Mouse (Mus musculus): ENCODE measurements around the gene Sez6l. TPM values are rescaled to one million over a fixed set of nuclear protein-coding genes. Genes with fewer than 3 reads are reported as not detected.

Gene Sez6l
- total and polyA plus RNA-seq, 3 experiments, result 0.08 to 0.25 (median 0.09) TPM

DNA sequence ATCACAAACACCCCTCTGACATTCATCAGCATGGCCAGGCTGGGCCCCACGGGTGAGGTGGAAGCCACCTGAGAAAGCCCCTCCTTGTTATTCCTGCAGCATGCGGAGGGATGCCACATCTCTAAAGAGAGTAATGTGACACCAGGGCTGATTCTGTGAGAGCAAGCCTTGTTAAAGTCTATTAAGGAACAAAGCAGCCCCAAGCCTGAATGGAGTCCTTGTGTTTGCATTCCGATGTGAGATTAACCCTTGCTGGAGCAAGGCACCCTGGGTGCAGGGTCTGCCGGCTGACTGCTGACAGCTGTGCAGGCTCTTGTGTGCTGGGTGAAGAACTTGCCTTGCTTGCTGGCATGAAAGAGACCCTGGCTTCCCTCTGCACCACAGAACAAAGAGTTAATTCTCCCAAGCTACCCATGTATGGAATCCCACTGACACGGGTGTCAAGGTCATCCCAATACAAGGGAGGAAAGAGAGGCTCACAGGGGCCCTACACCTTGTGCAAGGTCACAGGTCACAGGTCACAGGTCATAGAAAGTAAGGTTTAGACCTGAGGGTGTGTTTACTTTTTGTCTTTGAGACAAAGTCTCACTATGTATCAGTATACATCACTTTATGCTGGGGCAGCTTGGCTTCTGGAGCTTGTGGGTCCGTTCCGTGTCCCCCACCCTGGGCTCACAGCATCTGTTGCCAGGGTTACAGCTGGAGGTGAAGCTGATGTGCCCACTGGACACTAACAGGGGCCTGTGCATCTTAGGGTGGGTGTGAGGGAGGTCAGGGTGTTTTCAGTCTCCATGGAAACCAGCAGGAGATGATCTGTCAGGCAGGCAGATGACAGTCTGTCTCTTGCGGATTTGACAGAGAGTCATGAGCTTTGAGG is 55.9 kb downstream of the Sez6l start:
- no peak for DNase-seq
- Histone ChIP-seq H3K27me3 (ENCODE audit: control insufficient read depth, insufficient read depth, low read length) (peaks cover 5% of the 10 kb centered on the region; the same call in 1 of the 2 replicates), H3K9ac (ENCODE audit: low read depth, low read length) (no peak overlapping the region), H3K27ac (no peak overlapping the region), H3K4me1 (ENCODE audit: control insufficient read depth, insufficient read depth, low read length) (no peaks in the 10 kb centered on the region), H3K4me3 (no peak overlapping the region), H3K36me3 (ENCODE audit: control insufficient read depth, insufficient read depth, low read length) (no peaks in the 10 kb centered on the region), H3K79me2 (replicated peaks; ENCODE audit: control insufficient read depth, insufficient read depth, low read length) (no peaks in the 10 kb centered on the region)
- WGBS, result 28% methylated on average over 8 of the region's 8 CpGs
- intact Hi-C loops (cut with DNase I), result no loop called here
- TF ChIP-seq CTCF (IDR thresholded peaks at IDR 0.05), result no peak
- no peak for TF ChIP-seq EP300 (IDR thresholded peaks at IDR 0.05; ENCODE audit: insufficient read depth, low read depth, low read length)
- no peak for TF ChIP-seq POLR2A (IDR thresholded peaks at IDR 0.05; ENCODE audit: insufficient read depth, low read depth, low read length)

DNA sequence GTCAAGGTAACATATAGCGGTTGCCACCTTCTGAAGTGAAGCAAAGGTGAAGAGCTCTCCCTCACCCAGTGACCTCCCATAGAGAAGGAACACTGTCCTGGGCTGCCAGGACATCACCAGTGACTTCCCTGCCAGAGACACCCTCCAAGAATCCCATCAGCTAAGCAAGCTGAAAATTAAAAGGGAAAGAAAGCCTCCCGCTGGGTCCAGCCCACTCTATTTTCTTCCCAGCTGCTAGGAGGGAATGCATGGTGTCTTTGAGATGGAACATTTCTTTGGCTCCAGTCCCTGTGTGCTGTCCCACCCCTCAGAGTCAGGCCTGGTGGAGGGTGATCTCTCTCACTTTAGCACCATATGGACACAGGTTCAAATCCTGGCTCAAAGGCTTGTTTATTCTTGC is 58.2 kb downstream of the Sez6l start:
- no peak overlapping the region for H3K4me3 ChIP-seq
- H3K27me3 ChIP-seq (ENCODE audit: control insufficient read depth, insufficient read depth, low read length), result peaks cover 5% of the 10 kb centered on the region; the same call in 1 of the 2 replicates
- H3K27ac ChIP-seq, result no peak overlapping the region
- DNase-seq, result no peak
- 72% methylated on average over 2 of the region's 2 CpGs for WGBS
- H3K4me1 ChIP-seq (ENCODE audit: control insufficient read depth, insufficient read depth, low read length), result no peaks in the 10 kb centered on the region
- intact Hi-C loops (cut with DNase I), result no loop called here
- no peaks in the 10 kb centered on the region for H3K79me2 ChIP-seq (replicated peaks; ENCODE audit: control insufficient read depth, insufficient read depth, low read length)
- TF ChIP-seq POLR2A (IDR thresholded peaks at IDR 0.05; ENCODE audit: insufficient read depth, low read depth, low read length) (no peak), CTCF (IDR thresholded peaks at IDR 0.05) (no peak), EP300 (IDR thresholded peaks at IDR 0.05; ENCODE audit: insufficient read depth, low read depth, low read length) (no peak)
- H3K9ac ChIP-seq (ENCODE audit: low read depth, low read length), result no peak overlapping the region
- H3K36me3 ChIP-seq (ENCODE audit: control insufficient read depth, insufficient read depth, low read length), result no peaks in the 10 kb centered on the region

DNA sequence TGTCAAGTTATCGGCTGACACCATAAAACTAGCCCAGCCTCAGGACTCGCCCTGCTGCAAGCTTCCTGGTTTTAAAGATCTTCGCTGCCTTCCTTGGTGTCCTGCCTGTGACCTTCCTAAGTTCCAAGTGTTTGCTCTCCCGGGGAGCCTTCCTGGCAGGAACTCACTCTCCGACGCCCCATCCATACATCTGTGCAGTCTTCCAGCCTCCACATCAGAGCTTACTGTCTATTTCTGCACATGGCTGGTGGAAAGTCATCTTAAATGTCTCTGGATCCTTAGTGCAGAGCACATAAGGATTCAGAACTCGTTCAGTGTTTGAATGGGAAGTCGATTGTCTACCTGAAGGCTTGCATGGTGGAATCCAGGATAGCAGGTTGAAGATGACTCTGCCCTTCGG is 59.5 kb downstream of the Sez6l start:
- Histone ChIP-seq H3K27ac (no peak overlapping the region), H3K4me3 (no peak overlapping the region), H3K79me2 (replicated peaks; ENCODE audit: control insufficient read depth, insufficient read depth, low read length) (no peaks in the 10 kb centered on the region), H3K27me3 (ENCODE audit: control insufficient read depth, insufficient read depth, low read length) (peaks cover 5% of the 10 kb centered on the region; the same call in 1 of the 2 replicates), H3K4me1 (ENCODE audit: control insufficient read depth, insufficient read depth, low read length) (no peaks in the 10 kb centered on the region), H3K36me3 (ENCODE audit: control insufficient read depth, insufficient read depth, low read length) (no peaks in the 10 kb centered on the region), H3K9ac (ENCODE audit: low read depth, low read length) (no peak overlapping the region)
- no peak for DNase-seq
- intact Hi-C loops (cut with DNase I), result no loop called here
- 80% methylated on average over 9 of the region's 9 CpGs for WGBS
- TF ChIP-seq EP300 (IDR thresholded peaks at IDR 0.05; ENCODE audit: insufficient read depth, low read depth, low read length) (no peak), CTCF (IDR thresholded peaks at IDR 0.05) (no peak), POLR2A (IDR thresholded peaks at IDR 0.05; ENCODE audit: insufficient read depth, low read depth, low read length) (no peak)

DNA sequence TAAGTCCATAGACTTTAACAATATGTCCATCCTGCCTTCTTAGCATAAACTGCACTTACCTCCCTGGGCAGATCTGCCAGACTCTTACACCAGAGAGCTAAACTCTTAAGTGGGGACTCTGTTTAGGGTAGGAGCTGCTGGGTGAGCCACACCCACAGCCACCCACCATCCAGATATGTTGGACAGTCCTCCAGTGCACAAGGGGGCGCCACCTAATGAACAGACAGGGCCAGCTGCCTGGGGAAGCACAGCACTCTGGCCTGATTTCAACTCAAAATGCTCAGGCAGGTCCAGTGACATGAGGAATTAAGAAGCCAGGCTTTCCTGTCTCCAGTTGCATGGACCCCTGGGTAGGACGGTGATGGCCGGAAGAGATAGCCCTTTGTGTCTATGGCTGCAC is 60.5 kb downstream of the Sez6l start:
- Histone ChIP-seq H3K9ac (ENCODE audit: low read depth, low read length) (no peak overlapping the region), H3K79me2 (replicated peaks; ENCODE audit: control insufficient read depth, insufficient read depth, low read length) (no peaks in the 10 kb centered on the region), H3K4me1 (ENCODE audit: control insufficient read depth, insufficient read depth, low read length) (no peaks in the 10 kb centered on the region), H3K27me3 (ENCODE audit: control insufficient read depth, insufficient read depth, low read length) (peaks cover 5% of the 10 kb centered on the region; the same call in 1 of the 2 replicates), H3K27ac (no peak overlapping the region), H3K36me3 (ENCODE audit: control insufficient read depth, insufficient read depth, low read length) (no peaks in the 10 kb centered on the region), H3K4me3 (no peak overlapping the region)
- intact Hi-C loops (cut with DNase I), result no loop called here
- DNase-seq, result no peak
- TF ChIP-seq POLR2A (IDR thresholded peaks at IDR 0.05; ENCODE audit: insufficient read depth, low read depth, low read length) (no peak), CTCF (IDR thresholded peaks at IDR 0.05) (0 out of 2 replicates have a peak, but pooled peaks have one; percentile 7), EP300 (IDR thresholded peaks at IDR 0.05; ENCODE audit: insufficient read depth, low read depth, low read length) (no peak)
- WGBS, result 90% methylated on average over 3 of the region's 3 CpGs

DNA sequence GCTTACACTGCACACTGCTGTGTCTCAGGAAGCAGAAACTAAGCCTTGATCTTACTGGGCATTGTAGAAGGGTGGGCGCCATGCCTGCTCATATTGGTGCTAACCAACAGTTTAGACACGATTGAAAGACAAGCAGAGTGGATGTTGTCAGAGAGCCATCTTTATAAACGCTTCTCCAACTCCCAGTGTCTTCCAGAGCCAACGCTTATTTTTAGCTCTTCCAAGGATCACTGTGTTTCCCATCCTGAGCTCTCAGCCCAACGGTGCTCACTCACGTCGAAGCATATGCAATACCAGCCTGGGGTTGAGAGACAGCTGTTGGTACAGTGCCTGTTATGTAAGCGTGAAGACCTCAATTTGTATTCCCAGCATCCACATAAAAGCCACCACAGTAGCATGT is 66.6 kb downstream of the Sez6l start:
- DNase-seq, result no peak
- H3K4me1 ChIP-seq (ENCODE audit: control insufficient read depth, insufficient read depth, low read length), result no peaks in the 10 kb centered on the region
- H3K79me2 ChIP-seq (replicated peaks; ENCODE audit: control insufficient read depth, insufficient read depth, low read length), result no peaks in the 10 kb centered on the region
- no peaks in the 10 kb centered on the region for H3K36me3 ChIP-seq (ENCODE audit: control insufficient read depth, insufficient read depth, low read length)
- H3K9ac ChIP-seq (ENCODE audit: low read depth, low read length), result no peak overlapping the region
- H3K27me3 ChIP-seq (ENCODE audit: control insufficient read depth, insufficient read depth, low read length), result no peaks in the 10 kb centered on the region
- 64% methylated on average over 8 of the region's 8 CpGs for WGBS
- H3K4me3 ChIP-seq, result no peak overlapping the region
- no peak overlapping the region for H3K27ac ChIP-seq
- TF ChIP-seq CTCF (IDR thresholded peaks at IDR 0.05) (no peak), POLR2A (IDR thresholded peaks at IDR 0.05; ENCODE audit: insufficient read depth, low read depth, low read length) (no peak), EP300 (IDR thresholded peaks at IDR 0.05; ENCODE audit: insufficient read depth, low read depth, low read length) (no peak)
- intact Hi-C loops (cut with DNase I), result no loop called here

DNA sequence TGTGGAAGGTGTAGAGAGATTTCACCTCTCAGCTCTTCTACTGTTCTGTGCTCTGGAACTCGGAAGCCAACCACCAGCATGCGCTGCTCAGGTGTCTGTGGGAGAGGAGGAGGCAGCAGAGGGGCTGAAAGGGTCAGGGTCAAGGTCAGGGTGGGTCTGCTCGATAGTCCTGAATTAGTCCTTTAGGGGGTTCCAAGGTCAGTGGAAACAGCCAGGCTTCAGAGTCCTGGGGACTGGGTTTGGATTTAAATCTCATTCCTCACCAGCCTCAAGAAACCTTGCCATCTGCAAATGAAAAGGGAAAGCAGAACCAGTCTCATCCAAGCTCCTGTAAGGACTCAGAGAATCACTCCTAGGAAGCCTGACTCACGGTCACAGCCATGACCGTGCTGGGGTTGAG is 67.1 kb downstream of the Sez6l start:
- Histone ChIP-seq H3K4me3 (no peak overlapping the region), H3K4me1 (ENCODE audit: control insufficient read depth, insufficient read depth, low read length) (no peaks in the 10 kb centered on the region), H3K27ac (no peak overlapping the region), H3K79me2 (replicated peaks; ENCODE audit: control insufficient read depth, insufficient read depth, low read length) (no peaks in the 10 kb centered on the region), H3K27me3 (ENCODE audit: control insufficient read depth, insufficient read depth, low read length) (no peaks in the 10 kb centered on the region), H3K36me3 (ENCODE audit: control insufficient read depth, insufficient read depth, low read length) (no peaks in the 10 kb centered on the region), H3K9ac (ENCODE audit: low read depth, low read length) (no peak overlapping the region)
- WGBS, result 57% methylated on average over 5 of the region's 5 CpGs
- intact Hi-C loops (cut with DNase I), result no loop called here
- DNase-seq, result no peak
- no peak for TF ChIP-seq CTCF (IDR thresholded peaks at IDR 0.05)
- no peak for TF ChIP-seq POLR2A (IDR thresholded peaks at IDR 0.05; ENCODE audit: insufficient read depth, low read depth, low read length)
- TF ChIP-seq EP300 (IDR thresholded peaks at IDR 0.05; ENCODE audit: insufficient read depth, low read depth, low read length), result no peak
